Mouse (Mus musculus): ENCODE measurements around the gene Thbs3.

- TF ChIP-seq CTCF (IDR thresholded peaks at IDR 0.05; ENCODE audit: borderline replicate concordance, insufficient read depth, low read depth, low read length) (no peak), POLR2A (IDR thresholded peaks at IDR 0.05; ENCODE audit: borderline replicate concordance, insufficient read depth, low read length) (no peak)
Observed at GRCm38 (mm10) chr3:89219546-89219945, 4.6 kb downstream of the Thbs3 start.
